Mouse (Mus musculus): ENCODE results near the gene Ppm1g. TPM values are rescaled to one million over a fixed set of nuclear protein-coding genes. Genes with fewer than 3 reads are reported as not detected.

Gene Ppm1g
- total and polyA plus RNA-seq, 3 experiments: 26.6 to 60.8 (median 51.1) TPM

DNA sequence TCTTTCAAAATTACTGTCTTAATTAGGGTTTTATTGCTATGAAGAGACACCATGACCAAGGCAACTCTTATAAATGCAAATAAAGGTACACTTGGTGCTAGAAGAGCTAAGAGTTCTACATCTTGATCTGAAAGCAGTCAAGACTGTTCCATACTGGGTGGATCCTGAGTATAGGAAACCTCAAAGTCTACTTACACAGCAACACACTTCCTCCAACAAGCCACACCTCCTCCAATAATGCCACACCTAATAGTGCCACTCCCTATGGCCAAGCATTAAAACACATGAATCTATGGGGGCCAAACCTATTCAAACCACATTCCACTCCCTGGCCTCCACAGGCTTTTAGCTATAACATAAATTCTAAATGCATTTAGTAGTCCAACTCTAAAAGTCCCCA lies 58.0 kb downstream of the Ppm1g start:
- intact Hi-C loops (cut with DNase I): no loop called here
- TF ChIP-seq POLR2A (IDR thresholded peaks at IDR 0.05; ENCODE audit: insufficient read depth, low read depth, low read length) (no peak), EP300 (IDR thresholded peaks at IDR 0.05; ENCODE audit: insufficient read depth, low read depth, low read length) (no peak), CTCF (IDR thresholded peaks at IDR 0.05) (no peak)
- Histone ChIP-seq H3K27ac (no peak overlapping the region), H3K27me3 (ENCODE audit: control insufficient read depth, insufficient read depth, low read length) (no peaks in the 10 kb centered on the region), H3K4me1 (ENCODE audit: control insufficient read depth, insufficient read depth, low read length) (no peaks in the 10 kb centered on the region), H3K4me3 (no peak overlapping the region), H3K9ac (ENCODE audit: low read depth, low read length) (no peak overlapping the region), H3K36me3 (ENCODE audit: control insufficient read depth, insufficient read depth, low read length) (peaks cover 5% of the 10 kb centered on the region), H3K79me2 (replicated peaks; ENCODE audit: control insufficient read depth, insufficient read depth, low read length) (no peaks in the 10 kb centered on the region)
- no peak for DNase-seq

DNA sequence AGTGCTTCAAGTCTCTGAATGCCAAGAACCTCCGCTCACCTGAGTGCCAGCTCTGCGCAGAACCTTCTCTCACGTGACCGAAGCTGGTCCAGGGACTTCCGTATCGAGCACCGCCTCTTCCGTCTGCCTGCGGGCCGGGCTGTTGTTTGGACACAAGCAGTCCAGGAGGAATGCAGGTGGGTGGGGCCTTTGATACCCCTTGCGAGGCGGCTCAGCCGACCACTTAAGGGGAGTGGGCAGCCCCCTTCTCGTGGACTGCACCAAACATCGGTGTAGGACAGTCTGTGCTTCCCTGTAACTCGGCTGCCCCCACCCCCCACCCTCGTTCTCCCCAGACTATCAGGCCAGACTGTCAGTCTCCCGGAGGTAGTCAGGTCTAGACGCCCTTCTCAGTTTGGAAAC lies 66.3 kb downstream of the Ppm1g start, which contains the start of gene Mpv17:
Mpv17 (minus strand) TSS at position 100 of the 402 bp plus-strand sequence.
- Histone ChIP-seq H3K27me3 (ENCODE audit: control insufficient read depth, insufficient read depth, low read length) (no peaks in the 10 kb centered on the region), H3K27ac (peak within 1 kb of the TSS; percentile 89), H3K4me1 (ENCODE audit: control insufficient read depth, insufficient read depth, low read length) (peaks cover 4% of the 10 kb centered on the region), H3K4me3 (peak within 1 kb of the TSS; percentile 76), H3K9ac (ENCODE audit: low read depth, low read length) (peak within 1 kb of the TSS; percentile 93), H3K79me2 (replicated peaks; ENCODE audit: control insufficient read depth, insufficient read depth, low read length) (no peaks in the 10 kb centered on the region), H3K36me3 (ENCODE audit: control insufficient read depth, insufficient read depth, low read length) (peaks cover 3% of the 10 kb centered on the region)
- no peak for TF ChIP-seq CTCF (IDR thresholded peaks at IDR 0.05)
- TF ChIP-seq POLR2A (IDR thresholded peaks at IDR 0.05; ENCODE audit: insufficient read depth, low read depth, low read length): peak; percentile 93
- peak; percentile 87 for TF ChIP-seq EP300 (IDR thresholded peaks at IDR 0.05; ENCODE audit: insufficient read depth, low read depth, low read length)
- WGBS: 1% methylated on average over 19 of the region's 19 CpGs
- DNase-seq: peak; percentile 85 to 90
- intact Hi-C loops (cut with DNase I): loop anchor here (2.0 kb wide), 2 partner anchors 25 to 67 kb away; partner anchors contain the start of genes Gm29609 and Ppm1g

GRCm38 (mm10) chr5:31153516-31154151 lies 66.9 kb downstream of the Ppm1g start:
- no peaks in the 10 kb centered on the region for H3K27me3 ChIP-seq (ENCODE audit: control insufficient read depth, insufficient read depth, low read length)
- peak overlapping the region; percentile 89 for H3K27ac ChIP-seq
- H3K4me3 ChIP-seq: peak overlapping the region; percentile 76
- 12% methylated on average over 6 of the region's 6 CpGs for WGBS
- intact Hi-C loops (cut with DNase I): loop anchor here (2.0 kb wide), 2 partner anchors 25 to 67 kb away; partner anchors contain the start of genes Gm29609 and Ppm1g
- DNase-seq: peak; percentile 42 to 46
- H3K79me2 ChIP-seq (replicated peaks; ENCODE audit: control insufficient read depth, insufficient read depth, low read length): no peaks in the 10 kb centered on the region
- peaks cover 3% of the 10 kb centered on the region for H3K36me3 ChIP-seq (ENCODE audit: control insufficient read depth, insufficient read depth, low read length)
- H3K9ac ChIP-seq (ENCODE audit: low read depth, low read length): peak overlapping the region; percentile 93
- H3K4me1 ChIP-seq (ENCODE audit: control insufficient read depth, insufficient read depth, low read length): peaks cover 4% of the 10 kb centered on the region
- TF ChIP-seq POLR2A (IDR thresholded peaks at IDR 0.05; ENCODE audit: insufficient read depth, low read depth, low read length) (no peak), EP300 (IDR thresholded peaks at IDR 0.05; ENCODE audit: insufficient read depth, low read depth, low read length) (no peak), CTCF (IDR thresholded peaks at IDR 0.05) (no peak)

Other genes starting within 250 kb of the Ppm1g start
- 10 to 100 TPM; 44.2 to 45.6 TPM for gene Atraid, start 172.4 kb downstream of the Ppm1g start, total RNA-seq (2021)
- gene Atraid, start 172.4 kb downstream of the Ppm1g start, polyA plus RNA-seq (2012; rRNA removed): 100 and 115 TPM in 2 replicates
- gene Slc5a6, start 171.8 kb downstream of the Ppm1g start, total RNA-seq (2021): 10 to 100 TPM; 11.8 to 13.2 TPM
- gene Slc5a6, start 171.8 kb downstream of the Ppm1g start, polyA plus RNA-seq (2012; rRNA removed): 25.5 and 29.1 TPM in 2 replicates
- gene Cad, start 165.9 kb downstream of the Ppm1g start, total RNA-seq (2021): 10 to 100 TPM; 11.0 to 14.0 TPM
- gene Cad, start 165.9 kb downstream of the Ppm1g start, polyA plus RNA-seq (2012; rRNA removed): 18.5 TPM in 2 replicates
- gene Dnajc5g, start 114.4 kb downstream of the Ppm1g start, total RNA-seq (2021): not detected
- gene Dnajc5g, start 114.4 kb downstream of the Ppm1g start, polyA plus RNA-seq (2012; rRNA removed): not detected in 2 replicates
- gene Slc30a3, start 112.5 kb downstream of the Ppm1g start, total RNA-seq (2021): under 1 TPM in 1 of 2 experiments, not detected in 1; 0.29 TPM
- 0.26 and 0.47 TPM in 2 replicates for gene Slc30a3, start 112.5 kb downstream of the Ppm1g start, polyA plus RNA-seq (2012; rRNA removed)
- gene Trim54, start 104.0 kb downstream of the Ppm1g start, total RNA-seq (2021): 100 to 1,000 TPM; 250 to 368 TPM
- 186 and 219 TPM in 2 replicates for gene Trim54, start 104.0 kb downstream of the Ppm1g start, polyA plus RNA-seq (2012; rRNA removed)
- not detected for gene Ucn, start 81.9 kb downstream of the Ppm1g start, total RNA-seq (2021)
- gene Ucn, start 81.9 kb downstream of the Ppm1g start, polyA plus RNA-seq (2012; rRNA removed): not detected in 2 replicates
- gene Mpv17, start 66.4 kb downstream of the Ppm1g start, total RNA-seq (2021): 10 to 100 TPM; 46.8 to 50.6 TPM
- gene Mpv17, start 66.4 kb downstream of the Ppm1g start, polyA plus RNA-seq (2012; rRNA removed): 183 and 278 TPM in 2 replicates
- under 1 TPM; 0.55 to 0.81 TPM for gene Gm29609, start 40.8 kb downstream of the Ppm1g start, total RNA-seq (2021)
- gene Gm29609, start 40.8 kb downstream of the Ppm1g start, polyA plus RNA-seq (2012; rRNA removed): 2.4 and 2.5 TPM in 2 replicates
- 10 to 100 TPM; 27.4 to 32.3 TPM for gene Gtf3c2, start 40.5 kb downstream of the Ppm1g start, total RNA-seq (2021)
- 34.8 and 56.2 TPM in 2 replicates for gene Gtf3c2, start 40.5 kb downstream of the Ppm1g start, polyA plus RNA-seq (2012; rRNA removed)
- 10 to 100 TPM; 58.1 to 63.2 TPM for gene Snx17, start 27.5 kb downstream of the Ppm1g start, total RNA-seq (2021)
- 66.8 and 85.1 TPM in 2 replicates for gene Snx17, start 27.5 kb downstream of the Ppm1g start, polyA plus RNA-seq (2012; rRNA removed)
- gene Eif2b4, start 27.3 kb downstream of the Ppm1g start, total RNA-seq (2021): 10 to 100 TPM; 48.0 to 50.8 TPM
- gene Eif2b4, start 27.3 kb downstream of the Ppm1g start, polyA plus RNA-seq (2012; rRNA removed): 61.3 and 88.9 TPM in 2 replicates
- gene Zfp513, start 18.4 kb downstream of the Ppm1g start, total RNA-seq (2021): 1 to 10 TPM; 6.6 to 8.1 TPM
- gene Zfp513, start 18.4 kb downstream of the Ppm1g start, polyA plus RNA-seq (2012; rRNA removed): 12.7 and 14.2 TPM in 2 replicates
- gene Nrbp1, start 20.2 kb upstream of the Ppm1g start, total RNA-seq (2021): 10 to 100 TPM; 75.9 to 80.3 TPM
- 151 and 165 TPM in 2 replicates for gene Nrbp1, start 20.2 kb upstream of the Ppm1g start, polyA plus RNA-seq (2012; rRNA removed)
- gene Gm9970, start 20.5 kb upstream of the Ppm1g start, total RNA-seq (2021): not detected
- 0.31 TPM in 1 of 2 replicates, not detected in the other for gene Gm9970, start 20.5 kb upstream of the Ppm1g start, polyA plus RNA-seq (2012; rRNA removed)
- 1 to 10 TPM; 1.2 to 1.5 TPM for gene Krtcap3, start 31.0 kb upstream of the Ppm1g start, total RNA-seq (2021)
- 6.4 and 7.2 TPM in 2 replicates for gene Krtcap3, start 31.0 kb upstream of the Ppm1g start, polyA plus RNA-seq (2012; rRNA removed)
- gene Ift172, start 70.4 kb upstream of the Ppm1g start, total RNA-seq (2021): 10 to 100 TPM; 37.2 to 42.9 TPM
- gene Ift172, start 70.4 kb upstream of the Ppm1g start, polyA plus RNA-seq (2012; rRNA removed): 28.0 and 30.2 TPM in 2 replicates
- gene Fndc4, start 75.4 kb upstream of the Ppm1g start, total RNA-seq (2021): 1 to 10 TPM; 2.7 to 3.8 TPM
- 7.3 and 9.5 TPM in 2 replicates for gene Fndc4, start 75.4 kb upstream of the Ppm1g start, polyA plus RNA-seq (2012; rRNA removed)
- not detected for gene Gckr, start 76.8 kb upstream of the Ppm1g start, total RNA-seq (2021)
- gene Gckr, start 76.8 kb upstream of the Ppm1g start, polyA plus RNA-seq (2012; rRNA removed): 0.32 TPM in 1 of 2 replicates, not detected in the other
- gene Zfp512, start 231.7 kb upstream of the Ppm1g start, total RNA-seq (2021): 10 to 100 TPM; 23.7 to 25.1 TPM
- 12.7 and 17.9 TPM in 2 replicates for gene Zfp512, start 231.7 kb upstream of the Ppm1g start, polyA plus RNA-seq (2012; rRNA removed)

All from heart, adult 2 months (tissue).